Mouse (Mus musculus) kidney, adult 2 months (tissue): Measurements from ENCODE around the gene Pidd1.

ENCODE experiments used
- CTCF ChIP-seq: fragments of 200-500 bp; conservative IDR thresholded peaks from 2 replicates; pipeline ENCODE4 v1.5.1; 2011; ENCODE audit warnings: low read depth, mild to moderate bottlenecking, control low read depth, low read length, moderate library complexity, mixed read lengths; ENCODE audit not compliant: insufficient read depth, insufficient read length
- POLR2A ChIP-seq: fragments of 200-500 bp; IDR thresholded peaks from one replicate; pipeline ENCODE4 v1.6.1; 2011; ENCODE audit warnings: low read depth, low read length, control low read depth

GRCm38 (mm10) chr7:141388487-141389109 is 55.2 kb downstream of the Pidd1 start:
- TF ChIP-seq CTCF (no peak), POLR2A (no peak)
